Comparison of ENCODE assay signal across 10 mouse cellular contexts in genomic region chr5:149185806-149186205, GRCm38 (mm10). TPM values are rescaled to one million over a fixed set of nuclear protein-coding genes. Genes with fewer than 3 reads are reported as not detected.
DNase-seq lines count a peak whose midpoint lies in the region; ATAC-seq lines count a peak whose summit lies in the region.
"Had no signal": no experiment of that assay in that cellular context is flagged by ENCODE, and none has a peak within 500 bp of the region (broad histone marks: within the 10 kb centered on the region; RNA-seq: fewer than 3 reads in every experiment).

No protein-coding gene starts in this region.

- H3K27ac ChIP-seq in forebrain, embryonic 15.5 days (replicated peaks) = no peak overlapping the region
- no peak overlapping the region for H3K27ac ChIP-seq in limb, embryonic 15.5 days
- H3K27ac ChIP-seq in stomach, embryonic 16.5 days (ENCODE audit: low read length) = no peak overlapping the region

- no peaks in the 10 kb centered on the region for H3K9me3 ChIP-seq in megakaryocyte, embryonic 14.5 days
- no peaks in the 10 kb centered on the region for H3K9me3 ChIP-seq in forebrain, embryonic 15.5 days
- H3K9me3 ChIP-seq in limb, embryonic 15.5 days = no peaks in the 10 kb centered on the region
- H3K9me3 ChIP-seq in stomach, embryonic 16.5 days (replicated peaks; ENCODE audit: control insufficient read depth, low read length) = no peaks in the 10 kb centered on the region

- 71% methylated on average over 3 of the region's 3 CpGs for WGBS in forebrain, embryonic 15.5 days
- 65% methylated on average over 3 of the region's 3 CpGs for WGBS in limb, embryonic 15.5 days
- WGBS in stomach, embryonic 16.5 days = 59% methylated on average over 3 of the region's 3 CpGs

- ATAC-seq in megakaryocyte, adult 5-6 weeks (ENCODE audit: poor library complexity, severe bottlenecking) = no peak
- ATAC-seq in forebrain, embryonic 15.5 days (replicated peaks) = no peak
- ATAC-seq in limb, embryonic 15.5 days (ENCODE audit: insufficient number of reproducible peaks, low FRiP score, low TSS enrichment, low read depth) = no peak
- no peak for ATAC-seq in stomach, embryonic 16.5 days (ENCODE audit: insufficient read depth, low FRiP score)
- ATAC-seq in cerebellum, adult (ENCODE audit: insufficient number of reproducible peaks, low FRiP score, low TSS enrichment) = no peak

- H3K9ac ChIP-seq in forebrain, embryonic 15.5 days (replicated peaks) = peak overlapping the region; percentile 69; the same call in 1 of the 2 replicates
- 0 out of 2 replicates have a peak overlapping the region, but pooled peaks have one; percentile 76 for H3K9ac ChIP-seq in limb, embryonic 15.5 days
- H3K9ac ChIP-seq in stomach, embryonic 16.5 days (ENCODE audit: low read length) = no peak overlapping the region

- H3K27me3 ChIP-seq in megakaryocyte, embryonic 14.5 days (replicated peaks) = no peaks in the 10 kb centered on the region
- no peaks in the 10 kb centered on the region for H3K27me3 ChIP-seq in forebrain, embryonic 15.5 days
- H3K27me3 ChIP-seq in limb, embryonic 15.5 days = no peaks in the 10 kb centered on the region
- H3K27me3 ChIP-seq in stomach, embryonic 16.5 days (ENCODE audit: control insufficient read depth, insufficient read depth, low read length) = no peaks in the 10 kb centered on the region

- H3K4me3 ChIP-seq in megakaryocyte, embryonic 14.5 days (replicated peaks) = peak overlapping the region; percentile 96
- peak overlapping the region; percentile 85 for H3K4me3 ChIP-seq in forebrain, embryonic 15.5 days
- H3K4me3 ChIP-seq in limb, embryonic 15.5 days = peak overlapping the region; percentile 75
- peak overlapping the region; percentile 69 for H3K4me3 ChIP-seq in stomach, embryonic 16.5 days (replicated peaks; ENCODE audit: low read length)

- H3K4me2 ChIP-seq in forebrain, embryonic 15.5 days (replicated peaks) = peak overlapping the region; percentile 70
- H3K4me2 ChIP-seq in limb, embryonic 15.5 days = peak overlapping the region; percentile 56
- peak overlapping the region; percentile 97 for H3K4me2 ChIP-seq in stomach, embryonic 16.5 days (ENCODE audit: low read depth, low read length)

- H3K4me1 ChIP-seq in megakaryocyte, embryonic 14.5 days = peaks cover 49% of the 10 kb centered on the region
- H3K4me1 ChIP-seq in forebrain, embryonic 15.5 days = peaks cover 18% of the 10 kb centered on the region
- peaks cover 15% of the 10 kb centered on the region for H3K4me1 ChIP-seq in limb, embryonic 15.5 days
- H3K4me1 ChIP-seq in stomach, embryonic 16.5 days (ENCODE audit: control insufficient read depth, insufficient read depth, low read length) = peaks cover 7% of the 10 kb centered on the region; the same call in 1 of the 2 replicates

- DNase-seq in ovary, postnatal 14 days (ENCODE audit: low spot score) = no peak
- DNase-seq: adrenal gland, adult 2 months; lung, postnatal 14 days; spleen, adult 18-20 months had no signal

- peaks cover 41% of the 10 kb centered on the region for H3K36me3 ChIP-seq in megakaryocyte, embryonic 14.5 days (replicated peaks; ENCODE audit: low read length)
- peaks cover 21% of the 10 kb centered on the region for H3K36me3 ChIP-seq in forebrain, embryonic 15.5 days
- peaks cover 20% of the 10 kb centered on the region for H3K36me3 ChIP-seq in limb, embryonic 15.5 days
- H3K36me3 ChIP-seq in stomach, embryonic 16.5 days (ENCODE audit: control insufficient read depth, insufficient read depth, low read length) = peaks cover 14% of the 10 kb centered on the region; the same call in 1 of the 2 replicates

RNA-seq across cellular contexts. Expression of gene Hmgb1, which starts 1.5 kb away (rescaled TPM):
- 21.8 and 484 TPM in 2 replicates for polyA plus RNA-seq in megakaryocyte, embryonic 14.5 days (2012; ENCODE audit: insufficient read depth, low replicate concordance)
- total RNA-seq in megakaryocyte, adult 5-6 weeks (2015) = 803 and 833 TPM in 2 replicates
- total RNA-seq in megakaryocyte, adult 5-6 weeks (2017) = 665 and 708 TPM in 2 replicates
- polyA plus RNA-seq in forebrain, embryonic 15.5 days (2015; fragmentation: Nextera tagmentation; extraction: Ambion mirVana) = 1,140 and 1,184 TPM in 2 replicates
- 1,175 and 1,273 TPM in 2 replicates for polyA plus RNA-seq in limb, embryonic 15.5 days (2015; fragmentation: Nextera tagmentation; extraction: Ambion mirVana)
- 907 and 1,078 TPM in 2 replicates for polyA plus RNA-seq in stomach, embryonic 16.5 days (2015; fragmentation: Nextera tagmentation; extraction: Ambion mirVana)

RNA-seq across cellular contexts. Expression of gene Uspl1, which starts 1.7 kb away (rescaled TPM):
- polyA plus RNA-seq in megakaryocyte, embryonic 14.5 days (2012; ENCODE audit: insufficient read depth, low replicate concordance) = 0.91 TPM in 1 of 2 replicates, not detected in the other
- total RNA-seq in megakaryocyte, adult 5-6 weeks (2015) = 22.5 and 23.7 TPM in 2 replicates
- total RNA-seq in megakaryocyte, adult 5-6 weeks (2017) = 21.9 and 23.8 TPM in 2 replicates
- 51.6 and 51.7 TPM in 2 replicates for polyA plus RNA-seq in forebrain, embryonic 15.5 days (2015; fragmentation: Nextera tagmentation; extraction: Ambion mirVana)
- polyA plus RNA-seq in limb, embryonic 15.5 days (2015; fragmentation: Nextera tagmentation; extraction: Ambion mirVana) = 38.2 and 41.1 TPM in 2 replicates
- 32.2 and 36.7 TPM in 2 replicates for polyA plus RNA-seq in stomach, embryonic 16.5 days (2015; fragmentation: Nextera tagmentation; extraction: Ambion mirVana)

Comparison
In these comparisons a context has a peak if more than half of its experiments do, and no peak if none do; other contexts are left out.
1. RNA of gene Uspl1, which starts 1.7 kb away (polyA plus RNA-seq): 51.6 to 51.7 TPM in forebrain, embryonic 15.5 days, 38.2 to 41.1 TPM in limb, embryonic 15.5 days and 32.2 to 36.7 TPM in stomach, embryonic 16.5 days; 0.91 TPM in megakaryocyte, embryonic 14.5 days; every median in the first group is over 10 times any median in the second.
2. Peak in every context shown above with its lines, with median percentiles within 50 percentile points of each other: H3K4me3 ChIP-seq and H3K4me2 ChIP-seq.